Mouse (Mus musculus) G1E (cell line): ENCODE results near the gene Larp6. TPM values are rescaled to one million over a fixed set of nuclear protein-coding genes. Genes with fewer than 3 reads are reported as not detected.

Source experiments
- ATAC-seq: 2 replicates; pipeline ENCODE4 v1.8.0; 2016; ENCODE audit warnings: mild to moderate bottlenecking; ENCODE audit not compliant: insufficient number of reproducible peaks, poor library complexity, low FRiP score, severe bottlenecking; ENCODE audit errors: extremely low read depth
- DNase-seq: peaks from one replicate; pipeline ENCODE4 v3.0.0; 2012; ENCODE audit warnings: low spot score
- H3K27me3 ChIP-seq: 2 replicates; pipeline ENCODE4 v1.6.1; 2012; ENCODE audit warnings: mild to moderate bottlenecking, low read length, inconsistent platforms; ENCODE audit not compliant: insufficient read depth
- H3K36me3 ChIP-seq: replicated peaks from 2 replicates; pipeline ENCODE3; 2012; ENCODE audit warnings: mild to moderate bottlenecking, inconsistent platforms
- H3K4me1 ChIP-seq: 2 replicates; pipeline ENCODE4 v1.6.1; 2012; ENCODE audit warnings: low read depth, low read length, inconsistent platforms, mixed read lengths; ENCODE audit not compliant: insufficient read depth
- H3K4me3 ChIP-seq: 2 replicates; pipeline ENCODE4 v1.5.1; 2012; ENCODE audit warnings: low read depth, mild to moderate bottlenecking, inconsistent platforms, low read length, moderate library complexity, mixed read lengths
- H3K9me3 ChIP-seq: replicated peaks from 2 replicates; pipeline ENCODE4 v1.6.1; 2012; ENCODE audit warnings: inconsistent platforms
- CTCF ChIP-seq: IDR thresholded peaks from 2 replicates; pipeline ENCODE4 v1.5.1; 2012; ENCODE audit warnings: low read depth, low read length, inconsistent platforms, mixed read lengths
- GATA1 ChIP-seq: IDR thresholded peaks from 2 replicates; pipeline ENCODE4 v1.6.1; 2012; ENCODE audit warnings: borderline replicate concordance, low read length, inconsistent platforms, mixed read lengths
- GATA2 ChIP-seq: IDR thresholded peaks from 2 replicates; pipeline ENCODE4 v1.6.1; 2012; ENCODE audit warnings: low read depth, low read length, inconsistent platforms, borderline replicate concordance
- POLR2AphosphoS5 ChIP-seq: IDR thresholded peaks from 2 replicates; pipeline ENCODE4 v1.6.1; 2012; ENCODE audit warnings: low read depth, low read length, inconsistent platforms; ENCODE audit not compliant: insufficient replicate concordance
- TAL1 ChIP-seq: conservative IDR thresholded peaks from 2 replicates; pipeline ENCODE4 v1.6.1; 2012; ENCODE audit warnings: low read depth, low read length, inconsistent platforms, mixed read lengths
- polyA plus RNA-seq: library from polyadenylated mRNA; stranded (reverse); fragments of >175 nt; gene quantifications from 2 replicates; pipeline ENCODE4 v1.2.3, GENCODE M21; 2012
- total RNA-seq, 2 experiments: library from RNA; stranded (forward) in 1 of 2; stranded (reverse) in 1 of 2; fragments of 200-1000 nt in 1 of 2; fragments of >200 nt in 1 of 2; fragmentation: Nextera tagmentation in 1 of 2; gene quantifications; 2 replicates each; pipeline ENCODE4 v1.2.3; 2014 to 2017

The Larp6 gene
- total and polyA plus RNA-seq, 3 experiments: not detected

- TF ChIP-seq POLR2AphosphoS5 (no peak), GATA1 (no peak), TAL1 (no peak), CTCF (no peak), GATA2 (no peak)
- DNase-seq (no peak), ATAC-seq (no peak)
- Histone ChIP-seq H3K4me3 (no peak overlapping the region), H3K9me3 (no peaks in the 10 kb centered on the region), H3K36me3 (no peaks in the 10 kb centered on the region), H3K4me1 (no peaks in the 10 kb centered on the region), H3K27me3 (peaks cover 2% of the 10 kb centered on the region; the same call in 1 of the 2 replicates)
These were observed 30.6 kb downstream of the Larp6 start for GRCm38 (mm10) chr9:60743180-60743900.

DNA sequence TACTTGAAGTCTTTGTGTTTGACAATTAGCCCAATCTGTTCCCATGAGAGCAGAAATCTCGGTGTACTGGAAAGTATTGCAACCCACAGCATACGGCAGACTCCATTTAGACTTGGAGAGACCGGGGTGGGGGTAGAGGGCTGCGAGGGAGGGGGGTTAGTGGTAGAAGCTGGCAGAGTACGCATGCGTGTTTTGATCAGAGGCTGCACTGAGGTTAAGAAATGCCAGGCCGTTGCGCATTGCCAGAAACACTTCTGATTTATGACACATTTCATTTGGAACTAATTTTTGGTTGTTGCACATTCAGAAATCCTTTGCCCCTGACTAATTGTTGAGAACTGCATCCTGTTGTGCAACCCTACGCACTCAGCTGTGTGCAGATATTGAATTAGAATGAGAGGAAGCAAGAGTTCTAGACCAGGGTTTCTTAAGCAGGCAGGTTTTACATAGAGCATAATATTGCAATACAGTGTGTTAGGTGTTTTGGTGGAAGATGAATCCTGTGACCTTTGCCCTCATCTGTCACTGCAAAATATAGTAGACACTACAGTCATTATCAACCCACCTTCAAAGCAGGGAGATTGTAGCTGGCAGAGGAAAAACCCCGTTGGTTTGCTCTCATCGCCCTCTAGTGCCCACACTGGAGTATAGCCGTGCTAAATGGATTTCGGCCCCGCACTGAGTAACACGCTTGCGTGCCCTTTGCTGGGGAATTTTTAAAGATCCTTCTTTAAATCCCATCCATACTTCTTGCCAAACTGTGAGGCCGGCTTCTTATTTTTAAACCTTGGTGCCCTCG, 31.6 kb downstream of the Larp6 start:
- no peaks in the 10 kb centered on the region for H3K36me3 ChIP-seq
- H3K4me1 ChIP-seq: no peaks in the 10 kb centered on the region
- 0 out of 2 replicates have a peak, but pooled peaks cover 3% of the 10 kb centered on the region for H3K9me3 ChIP-seq
- TF ChIP-seq GATA2 (no peak), CTCF (peak; percentile 46; the same call in 1 of the 2 replicates), POLR2AphosphoS5 (no peak), GATA1 (no peak), TAL1 (no peak)
- ATAC-seq: no peak
- H3K4me3 ChIP-seq: no peak overlapping the region
- H3K27me3 ChIP-seq: peaks cover 2% of the 10 kb centered on the region; the same call in 1 of the 2 replicates
- DNase-seq: no peak

- ATAC-seq (no peak), DNase-seq (no peak)
- H3K36me3 ChIP-seq: no peaks in the 10 kb centered on the region
These were observed 32.2 kb downstream of the Larp6 start for GRCm38 (mm10) chr9:60744971-60745370.

DNA sequence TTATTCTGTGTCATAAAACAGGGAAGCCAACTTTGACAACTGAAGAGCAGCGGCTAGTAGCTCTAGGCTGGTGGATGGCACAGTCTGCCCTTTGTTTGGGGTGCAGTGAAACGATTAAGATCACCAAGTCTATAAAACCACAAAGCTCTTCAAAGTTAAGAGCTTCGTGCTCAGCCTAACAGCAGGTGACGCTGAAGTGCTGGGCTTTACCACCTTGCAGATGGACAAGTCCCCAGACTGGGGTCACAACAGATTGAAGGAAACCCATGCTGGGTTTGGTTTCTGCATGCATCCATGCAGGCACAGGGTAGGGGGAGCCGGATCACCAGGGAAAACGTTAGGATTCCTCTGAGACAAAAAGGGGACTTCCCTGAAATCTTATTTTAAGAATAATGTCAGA, 33.8 kb downstream of the Larp6 start:
- DNase-seq: no peak
- ATAC-seq: no peak
- Histone ChIP-seq H3K9me3 (0 out of 2 replicates have a peak, but pooled peaks cover 3% of the 10 kb centered on the region), H3K4me1 (no peaks in the 10 kb centered on the region), H3K36me3 (no peaks in the 10 kb centered on the region), H3K27me3 (peaks cover 4% of the 10 kb centered on the region; the same call in 1 of the 2 replicates), H3K4me3 (no peak overlapping the region)
- no peak for TF ChIP-seq TAL1
- TF ChIP-seq POLR2AphosphoS5: no peak
- TF ChIP-seq GATA2: no peak
- TF ChIP-seq GATA1: no peak
- TF ChIP-seq CTCF: no peak

More at GRCm38 (mm10) chr9:60744971-60745370, 32.2 kb downstream of the Larp6 start:
- Histone ChIP-seq H3K4me1 (no peaks in the 10 kb centered on the region), H3K27me3 (peaks cover 2% of the 10 kb centered on the region; the same call in 1 of the 2 replicates), H3K9me3 (0 out of 2 replicates have a peak, but pooled peaks cover 3% of the 10 kb centered on the region), H3K4me3 (no peak overlapping the region)
- TF ChIP-seq POLR2AphosphoS5 (no peak), GATA1 (no peak), CTCF (no peak), TAL1 (no peak), GATA2 (no peak)

- TF ChIP-seq GATA1: no peak
- no peak for TF ChIP-seq CTCF
- TF ChIP-seq GATA2: no peak
- TF ChIP-seq POLR2AphosphoS5: no peak
- TF ChIP-seq TAL1: no peak
- Histone ChIP-seq H3K36me3 (no peaks in the 10 kb centered on the region), H3K9me3 (0 out of 2 replicates have a peak, but pooled peaks cover 3% of the 10 kb centered on the region), H3K4me1 (no peaks in the 10 kb centered on the region), H3K27me3 (peaks cover 2% of the 10 kb centered on the region; the same call in 1 of the 2 replicates), H3K4me3 (no peak overlapping the region)
- no peak for ATAC-seq
- no peak for DNase-seq
These were observed 34.9 kb downstream of the Larp6 start for GRCm38 (mm10) chr9:60747672-60748071.

DNA sequence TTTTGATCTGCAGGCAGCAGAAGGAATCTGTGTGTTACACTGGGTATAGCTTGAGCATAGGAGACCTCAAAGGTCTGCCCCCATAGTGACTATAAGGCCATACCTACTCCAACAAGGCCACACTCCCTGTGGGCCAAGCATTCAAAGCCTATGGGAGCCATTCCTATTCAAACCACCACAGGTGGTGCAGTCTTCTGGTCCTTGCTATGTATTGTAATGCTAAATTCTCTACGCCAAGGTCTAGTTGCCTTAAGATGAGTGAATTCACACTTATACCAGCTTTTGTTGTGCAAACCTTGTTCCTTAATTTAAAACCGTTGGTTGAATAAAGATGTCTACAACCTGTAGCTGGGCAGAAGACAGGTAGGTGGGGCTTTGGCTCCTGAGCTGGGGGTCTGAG, 35.4 kb downstream of the Larp6 start:
- ATAC-seq: no peak

More for the DNA sequence above, 35.4 kb downstream of the Larp6 start:
- H3K9me3 ChIP-seq: 0 out of 2 replicates have a peak, but pooled peaks cover 3% of the 10 kb centered on the region
- TF ChIP-seq CTCF: no peak
- no peak for TF ChIP-seq POLR2AphosphoS5
- no peak for TF ChIP-seq GATA1
- no peak for TF ChIP-seq TAL1
- TF ChIP-seq GATA2: no peak
- peaks cover 2% of the 10 kb centered on the region; the same call in 1 of the 2 replicates for H3K27me3 ChIP-seq
- H3K4me1 ChIP-seq: no peaks in the 10 kb centered on the region
- H3K4me3 ChIP-seq: no peak overlapping the region
- no peak for DNase-seq
- H3K36me3 ChIP-seq: no peaks in the 10 kb centered on the region
